Mouse (Mus musculus): ENCODE measurements around the gene Ly6c2.
"Not testable (repeated sequence)": the region's sequence is repeated elsewhere in the genome, so short reads cannot be mapped to it uniquely, and the experiment has no call there.

Gene Ly6c2

GRCm38 (mm10) chr15:75111861-75112630, at the start of gene Ly6c2:
Gene Ly6c2, minus strand, starts transcription at chr15:75111970.
- not testable (repeated sequence) for DNase-seq

- no peak for DNase-seq
Measured at GRCm38 (mm10) chr15:75157646-75158045, 45.9 kb upstream of the Ly6c2 start.

GRCm38 (mm10) chr15:75154940-75155339, 43.2 kb upstream of the Ly6c2 start, which contains the start of gene Ly6g:
Gene Ly6g, plus strand, starts transcription at chr15:75155240.
- no peak for DNase-seq

- DNase-seq, result no peak
Measured at GRCm38 (mm10) chr15:75153087-75153486, 41.3 kb upstream of the Ly6c2 start.

- peak; percentile 28 to 30 for DNase-seq
Measured at GRCm38 (mm10) chr15:75143735-75144134, 32.0 kb upstream of the Ly6c2 start.

GRCm38 (mm10) chr15:75141812-75142360, 30.1 kb upstream of the Ly6c2 start:
- DNase-seq, result peak; percentile 50 to 59

GRCm38 (mm10) chr15:75137739-75138138, 26.0 kb upstream of the Ly6c2 start:
- DNase-seq, result peak in 1 of 2 experiments; percentile 9

GRCm38 (mm10) chr15:75135090-75135783, 23.5 kb upstream of the Ly6c2 start:
- DNase-seq, result not testable (repeated sequence)

GRCm38 (mm10) chr15:75132346-75132745, 20.6 kb upstream of the Ly6c2 start:
- DNase-seq, result not testable (repeated sequence)

- DNase-seq, result peak; percentile 43 to 45
Measured at GRCm38 (mm10) chr15:75120066-75120465, 8.3 kb upstream of the Ly6c2 start.

- DNase-seq, result peak; percentile 72 to 78
Measured at GRCm38 (mm10) chr15:75118742-75119141, 7.0 kb upstream of the Ly6c2 start.

GRCm38 (mm10) chr15:75117481-75117880, 5.7 kb upstream of the Ly6c2 start:
- DNase-seq, result not testable (repeated sequence)

GRCm38 (mm10) chr15:75116525-75116924, 4.8 kb upstream of the Ly6c2 start:
- DNase-seq, result no peak

- DNase-seq, result not testable (repeated sequence)
Measured at GRCm38 (mm10) chr15:75110424-75110823, 1.3 kb downstream of the Ly6c2 start.

GRCm38 (mm10) chr15:75099261-75099660, 12.5 kb downstream of the Ly6c2 start:
- no peak for DNase-seq

GRCm38 (mm10) chr15:75088041-75088440, 23.7 kb downstream of the Ly6c2 start:
- DNase-seq, result peak; percentile 18 to 41

- DNase-seq, result no peak
Measured at GRCm38 (mm10) chr15:75069965-75070364, 41.8 kb downstream of the Ly6c2 start.

- DNase-seq, result peak; percentile 85 to 90
Measured at GRCm38 (mm10) chr15:75062030-75062574, 49.7 kb downstream of the Ly6c2 start.

GRCm38 (mm10) chr15:75060505-75060904, 51.3 kb downstream of the Ly6c2 start:
- peak; percentile 70 to 73 for DNase-seq

Data from cerebellum, postnatal 10 days (tissue).